Mouse (Mus musculus) adrenal gland, adult (tissue): ENCODE measurements at regions not wholly inside any gene's neighbourhood (a gene's known extent, or its start where the extent isn't known, plus 50 kb on each side); places are given as distances from the start of the nearest gene placed in this dataset.

Experiments used
- DNase-seq, 2 experiments: peaks; one replicate each; pipeline ENCODE4 v3.0.0; 2022 to 2023; ENCODE audit warnings: low spot score in 1 of 2; ENCODE audit not compliant: inconsistent age in 2 of 2

- peak; percentile 19 to 77 for DNase-seq
Observed at GRCm38 (mm10) chr1:34642304-34642893, 62.9 kb downstream of the Amer3 start.

- DNase-seq: no peak
Observed at GRCm38 (mm10) chr1:34653963-34654644, 74.6 kb downstream of the Amer3 start.

GRCm38 (mm10) chr1:34657481-34657880 is 78.0 kb downstream of the Amer3 start:
- DNase-seq: no peak

- DNase-seq: no peak
Observed at GRCm38 (mm10) chr1:34663875-34664547, 84.6 kb downstream of the Amer3 start.

GRCm38 (mm10) chr1:34664816-34665511 is 85.5 kb downstream of the Amer3 start:
- DNase-seq: peak; percentile 47 to 70

GRCm38 (mm10) chr1:34665512-34665854 is 86.0 kb downstream of the Amer3 start:
- DNase-seq: no peak

- DNase-seq: no peak
Observed at GRCm38 (mm10) chr1:34666226-34666662, 86.8 kb downstream of the Amer3 start.

GRCm38 (mm10) chr1:34677105-34677741 is 97.8 kb downstream of the Amer3 start:
- DNase-seq: no peak

- peak; percentile 52 to 79 for DNase-seq
Observed at GRCm38 (mm10) chr1:34677832-34678733, 98.6 kb downstream of the Amer3 start.

GRCm38 (mm10) chr1:34678734-34679068 is 99.2 kb downstream of the Amer3 start:
- peak in 1 of 2 experiments; percentile 20 for DNase-seq

- no peak for DNase-seq
Observed at GRCm38 (mm10) chr1:34686539-34686938, 107.1 kb downstream of the Amer3 start.

- no peak for DNase-seq
Observed at GRCm38 (mm10) chr1:34696533-34696932, 117.1 kb downstream of the Amer3 start.

GRCm38 (mm10) chr1:34700237-34701030 is 121.0 kb downstream of the Amer3 start:
- DNase-seq: peak; percentile 12 to 62

GRCm38 (mm10) chr1:34701436-34701835 is 122.0 kb downstream of the Amer3 start:
- DNase-seq: no peak

- no peak for DNase-seq
Observed at GRCm38 (mm10) chr1:34709089-34709488, 129.6 kb downstream of the Amer3 start.

GRCm38 (mm10) chr1:34722674-34723073 is 120.2 kb downstream of the Fam168b start:
- DNase-seq: no peak

GRCm38 (mm10) chr1:34732156-34732555 is 110.7 kb downstream of the Fam168b start:
- DNase-seq: no peak

- DNase-seq: no peak
Observed at GRCm38 (mm10) chr1:34733026-34733913, 109.6 kb downstream of the Fam168b start.
